Mouse (Mus musculus) heart, embryonic 14.5 days (tissue): Measurements from ENCODE around the gene Olfr223. TPM values are rescaled to one million over a fixed set of nuclear protein-coding genes. Genes with fewer than 3 reads are reported as not detected.
"Not testable (repeated sequence)": the region's sequence is repeated elsewhere in the genome, so short reads cannot be mapped to it uniquely, and the experiment has no call there.

Source experiments
- ATAC-seq: fragments of 200-750 bp; cut with Nextera tagmentation; 2 replicates; pipeline ENCODE4 v1.8.0; 2017; ENCODE audit warnings: low read depth, moderate TSS enrichment; ENCODE audit not compliant: insufficient number of reproducible peaks, insufficient read depth, low FRiP score
- H3K27ac ChIP-seq, 2 experiments: fragments of 200-500 bp in 1 of 2; fragments of 300-500 bp in 1 of 2; sonication (generic) in 1 of 2; replicated peaks in 1 of 2; 2 replicates each; pipeline ENCODE4 v1.5.1; 2012 to 2014; ENCODE audit warnings: low read depth in 2 of 2, low read length in 2 of 2, control low read depth in 1 of 2, mild to moderate bottlenecking in 1 of 2, mixed read lengths in 1 of 2; ENCODE audit not compliant: control insufficient read depth in 1 of 2, insufficient read depth in 1 of 2
- H3K27me3 ChIP-seq: fragments of 300-500 bp; sonication (generic); 2 replicates; pipeline ENCODE4 v1.6.1; 2014; ENCODE audit warnings: mild to moderate bottlenecking, low read length, control low read depth; ENCODE audit not compliant: control insufficient read depth, insufficient read depth
- H3K36me3 ChIP-seq: fragments of 300-500 bp; sonication (generic); 2 replicates; pipeline ENCODE4 v1.6.1; 2014; ENCODE audit warnings: mild to moderate bottlenecking, control low read depth, low read length, mixed read lengths; ENCODE audit not compliant: control insufficient read depth, insufficient read depth
- H3K4me1 ChIP-seq, 2 experiments: fragments of 200-500 bp in 1 of 2; fragments of 300-500 bp in 1 of 2; sonication (generic) in 1 of 2; 2 replicates each; pipeline ENCODE4 v1.6.1; 2012 to 2014; ENCODE audit warnings: low read length in 2 of 2, control low read depth in 1 of 2, mixed read lengths in 1 of 2; ENCODE audit not compliant: control insufficient read depth in 2 of 2, insufficient read depth in 2 of 2
- H3K4me2 ChIP-seq: fragments of 300-500 bp; sonication (generic); 2 replicates; pipeline ENCODE4 v1.6.1; 2014; ENCODE audit warnings: mild to moderate bottlenecking, low read length
- H3K4me3 ChIP-seq, 2 experiments: fragments of 200-500 bp in 1 of 2; fragments of 300-500 bp in 1 of 2; sonication (generic) in 1 of 2; 2 replicates each; pipeline ENCODE4 v1.5.1; 2012 to 2014; ENCODE audit warnings: low read length in 2 of 2, mild to moderate bottlenecking in 2 of 2, control low read depth in 1 of 2, low read depth in 1 of 2, moderate library complexity in 1 of 2; ENCODE audit not compliant: control insufficient read depth in 1 of 2, insufficient read depth in 1 of 2
- H3K9ac ChIP-seq: fragments of 300-500 bp; sonication (generic); 2 replicates; pipeline ENCODE4 v1.6.1; 2014; ENCODE audit warnings: mild to moderate bottlenecking, low read length
- H3K9me3 ChIP-seq: fragments of 300-500 bp; sonication (generic); 2 replicates; pipeline ENCODE4 v1.6.1; 2016; ENCODE audit warnings: low read length, control low read depth; ENCODE audit not compliant: control insufficient read depth
- WGBS: fragments of 180-500 bp; shearing (Covaris S2); extraction: QIAGEN DNeasy Blood & Tissue Kit; methylation state at CpG from one replicate; pipeline ENCODE4 v1.1.7; 2014; 5-methylcytosine and 5-hydroxymethylcytosine counted together
- polyA plus RNA-seq: library from polyadenylated mRNA; unstranded; fragments of >200 nt; fragmentation: Nextera tagmentation; extraction: Ambion mirVana; gene quantifications from 2 replicates; pipeline ENCODE4 v1.2.1, GENCODE M21; 2014

The Olfr223 gene
- polyA plus RNA-seq, 1 experiment from 2014 or later, result not detected

DNA sequence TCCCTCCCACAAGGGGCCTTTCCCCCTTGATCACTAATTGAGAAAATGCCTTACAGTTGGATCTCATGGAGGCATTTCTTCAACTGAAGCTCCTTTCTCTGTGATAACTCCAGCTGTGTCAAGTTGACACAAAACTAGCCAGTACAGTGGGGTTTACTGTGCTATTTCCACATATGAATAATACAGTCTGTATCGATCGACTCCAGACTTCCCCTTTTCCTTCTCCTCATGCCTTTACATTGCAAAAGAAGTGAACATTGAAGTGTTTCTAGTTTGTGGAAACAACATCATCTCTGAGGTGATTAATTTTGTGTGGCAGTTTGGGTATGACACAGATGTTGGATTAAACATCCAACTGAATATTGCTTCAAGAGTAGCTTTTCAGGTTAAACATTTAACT lies 23.9 kb upstream of the Olfr223 start:
- not testable (repeated sequence) for H3K4me3 ChIP-seq, H3K4me1 ChIP-seq, ATAC-seq, H3K36me3 ChIP-seq, H3K4me2 ChIP-seq, H3K27ac ChIP-seq, H3K9me3 ChIP-seq, H3K27me3 ChIP-seq, H3K9ac ChIP-seq
- 88% methylated on average over 2 of the region's 2 CpGs for WGBS

DNA sequence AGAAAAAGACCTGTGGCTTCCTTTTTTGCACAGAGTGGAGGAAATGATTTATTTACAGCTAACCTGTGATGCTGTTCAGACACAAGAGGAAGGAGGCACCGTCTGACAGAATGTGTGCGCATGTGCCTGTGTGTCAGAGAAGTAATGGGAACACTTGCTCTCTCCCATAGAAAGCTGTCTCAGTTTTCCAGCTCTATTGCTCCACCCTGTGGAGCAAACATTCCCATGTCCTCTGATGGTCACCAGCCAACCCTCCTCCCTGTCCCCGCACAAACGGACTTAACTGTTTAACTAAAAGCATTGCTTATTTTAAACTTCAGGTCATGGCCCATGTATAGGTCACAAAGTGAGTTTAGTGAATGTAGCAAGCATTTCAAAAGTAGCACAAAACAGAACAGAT lies 21.0 kb upstream of the Olfr223 start:
- Histone ChIP-seq H3K9me3 (no peaks in the 10 kb centered on the region), H3K9ac (no peak overlapping the region), H3K27me3 (no peaks in the 10 kb centered on the region), H3K27ac (no peak overlapping the region), H3K4me3 (no peak overlapping the region), H3K36me3 (no peaks in the 10 kb centered on the region), H3K4me1 (no peaks in the 10 kb centered on the region), H3K4me2 (no peak overlapping the region)
- ATAC-seq, result no peak
- 33% methylated on average over 4 of the region's 4 CpGs for WGBS

DNA sequence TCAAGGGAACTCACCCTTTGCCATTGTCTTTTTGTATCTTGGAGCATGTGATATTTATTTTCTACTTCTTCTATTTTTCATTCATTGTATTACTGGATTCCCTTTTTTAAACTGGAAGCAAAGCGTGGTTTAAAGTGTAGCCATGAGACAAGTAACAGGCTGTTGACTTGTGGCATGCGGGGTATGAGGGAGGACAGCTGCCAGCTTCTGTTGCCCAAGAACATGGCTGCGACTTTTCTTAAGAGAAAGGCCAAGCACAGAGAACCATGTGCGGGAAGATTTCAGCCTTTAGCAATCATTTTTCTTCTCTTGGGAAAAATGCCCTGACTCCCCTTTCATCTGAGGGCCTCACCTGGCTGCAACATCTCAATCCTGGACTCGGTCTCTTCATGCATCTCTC lies 18.6 kb upstream of the Olfr223 start:
- WGBS, result 69% methylated on average over 5 of the region's 5 CpGs
- H3K4me3 ChIP-seq, result no peak overlapping the region
- no peak overlapping the region for H3K4me2 ChIP-seq
- H3K36me3 ChIP-seq, result no peaks in the 10 kb centered on the region
- no peak overlapping the region for H3K27ac ChIP-seq
- H3K9me3 ChIP-seq, result no peaks in the 10 kb centered on the region
- ATAC-seq, result no peak
- H3K27me3 ChIP-seq, result no peaks in the 10 kb centered on the region
- H3K4me1 ChIP-seq, result no peaks in the 10 kb centered on the region
- H3K9ac ChIP-seq, result no peak overlapping the region

DNA sequence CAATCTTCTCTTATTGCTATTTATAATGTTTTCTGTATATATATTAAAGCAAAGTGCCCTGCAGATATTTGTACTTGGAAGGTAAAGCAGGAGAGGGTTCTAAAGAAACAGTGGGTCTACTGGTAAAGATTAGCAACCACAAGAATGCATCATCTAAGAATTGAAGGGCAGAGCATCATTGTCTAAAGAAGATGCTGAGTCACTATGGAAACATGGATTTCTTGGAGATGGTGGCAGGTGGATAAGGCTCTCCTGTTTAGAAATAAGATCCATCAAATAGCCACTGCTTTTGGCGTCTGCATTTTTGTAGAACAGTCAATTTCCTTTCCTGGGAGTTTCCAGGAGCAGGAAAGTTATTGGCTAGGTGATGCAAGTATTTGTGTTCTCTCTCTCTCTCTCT lies 9.2 kb upstream of the Olfr223 start:
- Histone ChIP-seq H3K27me3 (no peaks in the 10 kb centered on the region), H3K4me2 (no peak overlapping the region), H3K9me3 (no peaks in the 10 kb centered on the region), H3K9ac (no peak overlapping the region), H3K36me3 (no peaks in the 10 kb centered on the region), H3K4me1 (no peaks in the 10 kb centered on the region), H3K27ac (no peak overlapping the region), H3K4me3 (no peak overlapping the region)
- WGBS, result 26% methylated on average over 1 of the region's 1 CpGs
- ATAC-seq, result no peak

DNA sequence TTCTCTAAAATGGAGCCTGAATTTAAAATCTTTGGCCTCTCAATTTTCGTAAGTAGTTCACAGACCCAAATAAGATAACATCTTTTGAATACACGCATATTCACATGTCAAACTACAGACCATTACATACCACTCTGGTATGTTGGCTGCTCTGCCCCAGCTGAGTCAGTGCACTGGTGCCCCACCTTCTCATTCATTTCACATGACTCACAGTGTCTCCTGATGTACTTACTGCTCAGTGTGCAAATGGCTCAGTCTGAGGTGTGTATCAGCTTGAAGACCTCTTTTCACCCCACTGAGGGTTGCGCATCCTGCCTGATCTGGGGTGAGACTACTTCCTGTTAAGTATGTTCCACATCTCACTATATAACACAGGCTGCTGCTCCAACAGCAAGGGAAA lies 7.8 kb upstream of the Olfr223 start:
- Histone ChIP-seq H3K9ac (no peak overlapping the region), H3K27ac (no peak overlapping the region), H3K9me3 (no peaks in the 10 kb centered on the region), H3K4me1 (no peaks in the 10 kb centered on the region), H3K36me3 (no peaks in the 10 kb centered on the region), H3K4me2 (no peak overlapping the region), H3K4me3 (no peak overlapping the region), H3K27me3 (no peaks in the 10 kb centered on the region)
- ATAC-seq, result no peak
- 67% methylated on average over 3 of the region's 3 CpGs for WGBS

DNA sequence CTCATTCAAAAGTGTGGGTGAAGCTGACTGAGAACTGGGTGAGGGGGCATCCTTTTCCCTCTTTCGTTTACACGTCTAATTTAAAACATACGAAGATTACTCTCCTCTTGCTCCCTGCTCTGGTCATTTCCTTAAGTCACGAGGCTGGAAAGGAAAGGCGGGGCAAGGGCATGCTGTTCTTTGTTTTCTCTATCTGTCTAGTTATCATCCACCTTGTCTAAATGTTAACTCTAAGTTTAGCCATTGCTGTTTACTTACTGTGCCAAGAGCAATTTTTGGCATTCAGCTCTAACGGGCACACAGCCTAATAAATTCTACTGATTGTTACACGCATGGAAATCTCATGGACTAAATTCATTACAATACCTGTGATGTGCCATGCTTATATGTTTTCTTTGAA lies 6.1 kb upstream of the Olfr223 start:
- H3K27ac ChIP-seq, result no peak overlapping the region
- no peak overlapping the region for H3K4me2 ChIP-seq
- no peaks in the 10 kb centered on the region for H3K27me3 ChIP-seq
- 65% methylated on average over 7 of the region's 7 CpGs for WGBS
- no peak overlapping the region for H3K4me3 ChIP-seq
- no peak overlapping the region for H3K9ac ChIP-seq
- no peak for ATAC-seq
- H3K36me3 ChIP-seq, result no peaks in the 10 kb centered on the region
- no peaks in the 10 kb centered on the region for H3K9me3 ChIP-seq
- no peaks in the 10 kb centered on the region for H3K4me1 ChIP-seq

DNA sequence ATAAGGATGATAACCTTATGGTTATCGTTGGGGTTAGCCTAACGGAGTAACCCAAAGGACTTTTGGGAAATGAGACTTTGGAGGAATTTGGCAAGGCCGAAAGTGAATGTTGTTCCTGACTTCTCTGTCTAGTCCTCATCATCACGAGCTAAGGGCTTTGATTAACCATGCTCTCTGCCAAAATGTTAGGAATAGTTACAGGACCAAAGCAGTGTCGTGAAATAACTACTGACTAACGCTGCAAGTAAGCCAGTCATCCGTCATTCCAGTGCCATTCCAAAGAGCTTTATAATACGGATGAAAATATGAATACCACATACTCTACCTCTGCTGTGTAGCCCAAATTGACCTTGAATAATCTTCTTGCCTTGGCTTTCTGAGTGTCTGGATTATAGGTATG lies 3.9 kb upstream of the Olfr223 start:
- H3K4me1 ChIP-seq, result no peaks in the 10 kb centered on the region
- H3K27ac ChIP-seq, result no peak overlapping the region
- 81% methylated on average over 8 of the region's 8 CpGs for WGBS
- no peaks in the 10 kb centered on the region for H3K36me3 ChIP-seq
- no peak for ATAC-seq
- no peak overlapping the region for H3K9ac ChIP-seq
- no peak overlapping the region for H3K4me3 ChIP-seq
- no peaks in the 10 kb centered on the region for H3K27me3 ChIP-seq
- no peak overlapping the region for H3K4me2 ChIP-seq
- H3K9me3 ChIP-seq, result no peaks in the 10 kb centered on the region

DNA sequence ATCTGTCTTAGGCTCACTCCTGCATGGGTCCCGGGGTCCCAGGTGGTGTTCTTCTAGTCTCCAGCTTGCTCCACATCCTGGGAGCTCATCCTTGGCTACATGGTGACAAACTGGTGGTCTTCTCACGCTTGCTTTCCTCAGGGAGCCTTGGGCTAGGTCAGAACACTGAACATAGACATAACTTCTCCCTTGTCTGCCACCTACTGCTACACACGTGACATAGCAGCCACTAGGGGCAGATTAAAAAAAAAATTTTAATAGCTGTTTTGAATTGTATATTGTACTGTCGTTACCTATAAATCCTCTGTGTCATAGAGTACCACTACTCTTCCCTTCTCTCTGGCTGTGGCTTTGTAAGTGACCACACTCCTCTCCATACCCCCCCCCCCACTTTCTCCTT lies 3.0 kb upstream of the Olfr223 start:
- 37% methylated on average over 4 of the region's 4 CpGs for WGBS
- no peak for ATAC-seq
- H3K4me1 ChIP-seq, result no peaks in the 10 kb centered on the region
- H3K4me2 ChIP-seq, result no peak overlapping the region
- H3K9me3 ChIP-seq, result no peaks in the 10 kb centered on the region
- H3K27me3 ChIP-seq, result no peaks in the 10 kb centered on the region
- no peak overlapping the region for H3K27ac ChIP-seq
- no peaks in the 10 kb centered on the region for H3K36me3 ChIP-seq
- no peak overlapping the region for H3K9ac ChIP-seq
- no peak overlapping the region for H3K4me3 ChIP-seq
